Mouse (Mus musculus) CD4-positive, CD25-positive, alpha-beta regulatory T cell, adult 9 weeks (primary cell): ENCODE results near the gene Gm17577. TPM values are rescaled to one million over a fixed set of nuclear protein-coding genes. Genes with fewer than 3 reads are reported as not detected.

Source experiments
- polyA plus RNA-seq: library from polyadenylated mRNA; unstranded; fragments of 100-300 nt; shearing (Covaris generic); gene quantifications from one replicate; pipeline ENCODE4 v1.2.1, GENCODE M21; 2017

Gene Gm17577
- not detected for polyA plus RNA-seq

DNA sequence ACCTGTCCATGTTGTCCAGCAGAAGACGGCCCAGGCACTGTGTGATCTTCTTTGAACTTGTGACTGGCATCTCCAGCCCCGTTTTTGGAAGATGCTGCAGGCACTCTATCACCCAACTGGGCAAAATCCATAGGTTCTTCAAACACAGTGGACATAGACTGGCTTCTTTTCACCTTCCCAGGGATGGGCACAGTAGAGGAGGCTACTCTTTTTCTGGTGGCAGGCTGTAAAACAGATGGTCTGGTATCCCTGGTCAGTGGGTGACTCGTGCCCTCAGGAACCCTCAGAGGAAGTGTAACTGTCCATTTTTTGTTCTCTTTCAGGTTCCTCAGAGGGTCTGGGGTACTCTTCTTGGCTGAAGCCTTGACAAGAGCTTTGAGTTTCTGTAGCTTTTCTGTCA is at the start of gene Gm17577:
Gene Gm17577, minus strand, starts transcription at position 101 of the 400 bp plus-strand sequence.

DNA sequence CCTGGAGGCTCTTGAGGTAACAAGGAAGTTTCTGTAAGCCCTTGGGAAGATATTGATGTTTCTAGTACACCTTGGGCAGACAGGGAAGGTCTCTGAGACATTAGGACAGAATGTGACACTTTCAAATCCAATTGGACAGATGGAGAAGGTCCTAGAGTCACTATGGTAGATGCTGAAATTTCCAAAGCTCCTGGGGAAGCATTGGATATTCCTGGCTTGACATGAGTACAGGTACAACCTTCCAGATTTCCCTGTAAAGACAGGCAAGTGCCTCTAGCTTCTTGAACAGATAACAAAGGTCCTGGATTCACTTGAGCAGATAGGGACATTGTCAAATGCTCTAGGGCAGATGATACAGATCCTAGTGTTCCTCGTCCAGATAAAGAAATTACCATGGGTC is 24.3 kb downstream of the Gm17577 start, which contains the start of gene Srsx:
Gene Srsx, minus strand, starts transcription at position 101 of the 400 bp plus-strand sequence.

Other genes with a start within 250 kb of the Gm17577 start
- gene Gm17521, start 217.2 kb downstream of the Gm17577 start, polyA plus RNA-seq, result not detected
- gene Cldn34c1, start 143.4 kb downstream of the Gm17577 start, polyA plus RNA-seq, result 1.6 TPM
- gene Srsx, start 24.4 kb downstream of the Gm17577 start, polyA plus RNA-seq, result not detected